Mouse (Mus musculus) G1E (cell line): Measurements from ENCODE around the gene Ascc3.

Experiments
- CTCF ChIP-seq: IDR thresholded peaks from 2 replicates; pipeline ENCODE4 v1.5.1; 2012; ENCODE audit warnings: low read depth, low read length, inconsistent platforms, mixed read lengths
- GATA1 ChIP-seq: IDR thresholded peaks from 2 replicates; pipeline ENCODE4 v1.6.1; 2012; ENCODE audit warnings: borderline replicate concordance, low read length, inconsistent platforms, mixed read lengths
- GATA2 ChIP-seq: IDR thresholded peaks from 2 replicates; pipeline ENCODE4 v1.6.1; 2012; ENCODE audit warnings: low read depth, low read length, inconsistent platforms, borderline replicate concordance

DNA sequence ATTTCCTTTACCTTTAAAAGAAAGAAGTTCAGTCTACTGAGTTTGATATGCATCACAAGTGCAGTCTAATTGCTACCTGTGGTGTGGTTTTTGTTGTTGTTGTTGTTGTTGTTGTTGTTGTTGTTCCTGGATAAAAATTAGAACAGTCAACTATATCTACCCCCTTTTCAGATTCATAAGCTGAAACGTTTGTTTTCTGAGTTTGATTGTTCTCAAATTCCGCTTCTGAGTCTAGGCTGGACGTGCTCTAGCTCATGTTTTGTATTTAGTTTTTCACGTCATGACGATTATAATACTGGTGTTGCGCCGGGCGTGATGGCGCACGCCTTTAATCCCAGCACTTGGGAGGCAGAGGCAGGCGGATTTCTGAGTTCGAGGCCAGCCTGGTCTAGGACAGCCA, 902 bp downstream of the Ascc3 start:
- TF ChIP-seq CTCF (no peak), GATA1 (no peak), GATA2 (no peak)
